Mouse (Mus musculus) heart, postnatal 0 days (tissue): ENCODE data around the gene Ptprn2. TPM values are rescaled to one million over a fixed set of nuclear protein-coding genes. Genes with fewer than 3 reads are reported as not detected.

ENCODE experiments used
- ATAC-seq: fragments of 200-750 bp; cut with Nextera tagmentation; 2 replicates; pipeline ENCODE4 v1.8.0; 2017; ENCODE audit warnings: low read depth, moderate number of reproducible peaks, moderate library complexity; ENCODE audit not compliant: insufficient read depth
- DNase-seq: peaks from one replicate; pipeline ENCODE4 v3.0.0-alpha.2; 2016; ENCODE audit warnings: low spot score
- H3K27ac ChIP-seq: fragments of 300-500 bp; sonication (generic); 2 replicates; pipeline ENCODE4 v1.5.1; 2014; ENCODE audit warnings: low read depth, mild to moderate bottlenecking
- H3K27me3 ChIP-seq: fragments of 300-500 bp; sonication (generic); 2 replicates; pipeline ENCODE4 v1.6.1; 2014; ENCODE audit warnings: low read length, mixed read lengths; ENCODE audit not compliant: control insufficient read depth, insufficient read depth
- H3K36me3 ChIP-seq: fragments of 300-500 bp; sonication (generic); replicated peaks from 2 replicates; pipeline ENCODE4 v1.6.1; 2014; ENCODE audit warnings: low read length, mixed read lengths; ENCODE audit not compliant: control insufficient read depth, insufficient read depth
- H3K4me1 ChIP-seq: fragments of 300-500 bp; sonication (generic); 2 replicates; pipeline ENCODE4 v1.6.1; 2014; ENCODE audit warnings: antibody characterized with exemption; ENCODE audit not compliant: control insufficient read depth, insufficient read depth
- H3K4me2 ChIP-seq: fragments of 300-500 bp; sonication (generic); 2 replicates; pipeline ENCODE4 v1.6.1; 2014; ENCODE audit warnings: low read depth, mild to moderate bottlenecking, low read length, moderate library complexity
- H3K4me3 ChIP-seq: fragments of 300-500 bp; sonication (generic); 2 replicates; pipeline ENCODE4 v1.5.1; 2014; ENCODE audit warnings: low read depth, low read length
- H3K9ac ChIP-seq: fragments of 300-500 bp; sonication (generic); replicated peaks from 2 replicates; pipeline ENCODE4 v1.6.1; 2014; ENCODE audit warnings: low read depth, low read length, mixed read lengths
- H3K9me3 ChIP-seq: fragments of 300-500 bp; sonication (generic); replicated peaks from 2 replicates; pipeline ENCODE4 v1.6.1; 2016; ENCODE audit warnings: low read length; ENCODE audit not compliant: control insufficient read depth
- CTCF ChIP-seq: IDR thresholded peaks from 2 replicates; pipeline ENCODE4 v1.5.1; 2016; ENCODE audit warnings: antibody characterized with exemption, control low read depth, low read depth
- EP300 ChIP-seq: IDR thresholded peaks from 2 replicates; pipeline ENCODE4 v1.6.1; 2016; ENCODE audit warnings: antibody characterized with exemption, low read depth
- WGBS: fragments of 180-500 bp; shearing (Covaris S2); extraction: QIAGEN DNeasy Blood & Tissue Kit; methylation state at CpG from one replicate; pipeline ENCODE4 v1.1.7; 2014; 5-methylcytosine and 5-hydroxymethylcytosine counted together
- polyA plus RNA-seq: library from polyadenylated mRNA; unstranded; fragments of >200 nt; fragmentation: Nextera tagmentation; extraction: Ambion mirVana; gene quantifications from 2 replicates; pipeline ENCODE4 v1.2.1, GENCODE M21; 2015
- total RNA-seq: library from RNA; depleted of rRNA; stranded (reverse); fragments of >200 nt; gene quantifications from 2 replicates; pipeline ENCODE4 v1.2.3, GENCODE M21; 2014; ENCODE audit warnings: low replicate concordance

Gene Ptprn2
- total and polyA plus RNA-seq, 2 experiments from 2014 or later, result not detected

DNA sequence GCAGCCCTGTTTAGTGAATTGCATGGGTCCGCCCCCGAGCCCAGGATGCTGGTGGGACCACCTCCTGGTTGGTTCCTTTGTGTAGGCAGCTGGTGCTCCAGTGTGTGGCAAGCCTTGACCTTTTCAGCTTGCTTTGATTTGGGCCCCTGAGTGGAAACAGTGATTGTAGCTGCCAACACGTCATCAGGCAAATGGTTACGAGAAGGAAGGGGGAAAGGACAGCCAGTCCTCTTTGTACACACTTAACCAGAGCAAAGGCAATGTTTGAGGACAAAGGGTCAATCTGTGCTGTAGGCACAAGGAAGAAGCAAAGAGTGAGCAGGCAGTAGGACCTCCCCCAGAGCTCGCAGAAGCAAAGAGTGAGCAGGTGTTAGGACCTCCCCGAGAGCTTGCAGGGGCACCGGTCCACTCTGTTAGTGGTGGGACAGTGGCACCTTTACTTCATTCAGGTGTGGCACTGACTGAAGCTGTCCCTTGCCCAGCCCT, 286.6 kb downstream of the Ptprn2 start:
- no peaks in the 10 kb centered on the region for H3K36me3 ChIP-seq
- H3K4me2 ChIP-seq, result no peak overlapping the region
- H3K4me1 ChIP-seq, result no peaks in the 10 kb centered on the region
- no peak for TF ChIP-seq CTCF
- TF ChIP-seq EP300, result no peak
- no peaks in the 10 kb centered on the region for H3K27me3 ChIP-seq
- no peak overlapping the region for H3K9ac ChIP-seq
- H3K27ac ChIP-seq, result no peak overlapping the region
- DNase-seq (peak; percentile 53), ATAC-seq (peak; percentile 61)
- WGBS, result 28% methylated on average over 7 of the region's 7 CpGs
- no peak overlapping the region for H3K4me3 ChIP-seq
- H3K9me3 ChIP-seq, result no peaks in the 10 kb centered on the region

DNA sequence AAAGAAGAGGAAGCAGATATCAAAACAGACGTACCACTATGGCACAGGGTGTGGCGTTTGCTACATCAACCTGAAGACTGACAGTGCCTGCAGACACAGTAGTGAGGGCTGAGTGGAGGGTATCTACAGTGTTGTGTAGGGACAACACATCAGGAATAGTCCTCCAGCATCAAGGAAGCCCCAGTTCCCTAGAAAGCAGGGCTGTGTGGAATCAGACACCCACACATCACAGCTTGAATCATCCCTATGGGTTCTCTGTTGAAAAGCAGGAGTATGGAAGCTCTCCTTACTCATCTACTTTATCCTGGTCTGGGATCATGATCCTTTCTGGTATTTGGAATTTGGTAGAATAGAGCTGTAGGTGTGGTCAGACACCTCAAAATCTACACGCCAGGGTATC, 287.8 kb downstream of the Ptprn2 start:
- ATAC-seq, result no peak

DNA sequence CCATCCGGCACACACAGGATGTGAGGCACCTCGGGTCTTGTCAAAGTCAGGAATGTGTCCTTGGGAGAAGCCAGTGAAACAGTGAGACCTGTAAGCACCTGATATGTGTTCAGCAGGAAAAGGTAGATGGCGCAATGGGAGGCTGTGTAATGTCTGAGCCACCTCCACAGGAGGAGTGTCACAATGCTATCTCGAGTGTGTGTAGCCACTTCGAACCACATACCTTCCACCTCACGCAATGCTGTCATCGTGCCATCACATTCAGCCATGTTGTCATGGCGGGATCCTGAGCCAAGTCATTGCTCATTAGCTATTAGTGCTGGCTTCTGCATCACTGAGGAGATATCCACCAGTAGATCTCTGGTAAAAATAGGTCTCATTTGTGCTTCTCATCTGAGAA, 290.9 kb downstream of the Ptprn2 start:
- Histone ChIP-seq H3K36me3 (no peaks in the 10 kb centered on the region), H3K27ac (no peak overlapping the region), H3K27me3 (no peaks in the 10 kb centered on the region), H3K4me3 (no peak overlapping the region), H3K4me1 (no peaks in the 10 kb centered on the region), H3K9ac (no peak overlapping the region), H3K9me3 (no peaks in the 10 kb centered on the region), H3K4me2 (no peak overlapping the region)
- 43% methylated on average over 8 of the region's 8 CpGs for WGBS
- ATAC-seq (peak; percentile 72), DNase-seq (peak; percentile 56)
- TF ChIP-seq EP300 (peak; percentile 79), CTCF (no peak)

More for the DNA sequence above, 287.8 kb downstream of the Ptprn2 start:
- Histone ChIP-seq H3K4me3 (no peak overlapping the region), H3K9me3 (no peaks in the 10 kb centered on the region), H3K4me2 (no peak overlapping the region), H3K9ac (no peak overlapping the region), H3K36me3 (no peaks in the 10 kb centered on the region), H3K27ac (no peak overlapping the region), H3K27me3 (no peaks in the 10 kb centered on the region), H3K4me1 (no peaks in the 10 kb centered on the region)
- 78% methylated on average over 3 of the region's 3 CpGs for WGBS
- TF ChIP-seq CTCF (no peak), EP300 (no peak)
- DNase-seq, result no peak

DNA sequence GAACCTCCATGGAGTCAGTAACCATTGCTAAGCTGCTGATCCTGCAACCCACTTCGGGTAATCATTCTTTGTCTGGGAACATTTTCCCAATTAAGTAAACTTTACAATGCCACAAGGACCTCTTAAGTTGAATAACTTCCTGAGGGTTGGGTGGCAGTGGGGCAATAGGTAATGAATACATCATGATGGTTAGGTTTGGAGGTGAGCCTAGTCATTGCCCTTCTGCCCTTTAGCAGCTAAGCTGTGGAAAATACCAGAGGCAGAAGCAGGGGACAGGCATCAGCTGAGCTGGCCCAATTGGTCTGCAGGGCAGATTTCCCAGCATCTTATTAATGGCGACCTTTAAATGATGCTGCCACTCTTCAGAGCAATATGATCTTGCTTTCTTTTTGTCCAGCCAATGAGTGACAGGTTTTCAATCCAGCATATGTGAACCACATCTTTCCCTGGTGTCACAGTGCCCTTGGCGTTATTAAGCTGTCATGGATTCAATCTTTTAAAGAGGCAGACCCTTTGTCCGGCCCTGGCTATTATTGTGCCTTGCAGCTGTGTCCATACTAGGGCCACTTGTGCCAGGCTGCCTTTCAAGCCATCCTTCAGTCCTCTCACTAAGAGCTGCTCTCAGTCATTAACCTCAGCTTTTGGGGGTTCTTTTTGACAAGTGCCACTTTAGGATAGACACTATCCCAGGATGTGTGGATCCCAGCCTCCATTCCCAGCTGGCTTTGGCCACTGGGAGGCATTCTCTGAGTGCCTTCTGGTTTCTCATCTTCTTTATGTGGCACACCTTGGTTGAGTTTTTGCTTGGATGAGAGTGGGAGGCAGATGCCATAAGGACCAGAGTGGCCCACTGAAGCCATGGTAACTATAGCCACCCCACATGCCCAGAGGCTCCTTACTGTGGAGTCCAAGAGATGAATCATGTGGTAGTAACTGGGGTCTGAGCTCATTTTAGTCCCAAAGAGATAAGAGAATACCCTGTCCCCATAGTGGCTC, 292.9 kb downstream of the Ptprn2 start:
- no peak overlapping the region for H3K27ac ChIP-seq
- H3K4me3 ChIP-seq, result no peak overlapping the region
- no peaks in the 10 kb centered on the region for H3K36me3 ChIP-seq
- TF ChIP-seq EP300 (no peak), CTCF (no peak)
- 67% methylated on average over 4 of the region's 4 CpGs for WGBS
- ATAC-seq (no peak), DNase-seq (no peak)
- no peak overlapping the region for H3K9ac ChIP-seq
- H3K4me2 ChIP-seq, result no peak overlapping the region
- H3K27me3 ChIP-seq, result no peaks in the 10 kb centered on the region
- no peaks in the 10 kb centered on the region for H3K9me3 ChIP-seq
- H3K4me1 ChIP-seq, result no peaks in the 10 kb centered on the region

DNA sequence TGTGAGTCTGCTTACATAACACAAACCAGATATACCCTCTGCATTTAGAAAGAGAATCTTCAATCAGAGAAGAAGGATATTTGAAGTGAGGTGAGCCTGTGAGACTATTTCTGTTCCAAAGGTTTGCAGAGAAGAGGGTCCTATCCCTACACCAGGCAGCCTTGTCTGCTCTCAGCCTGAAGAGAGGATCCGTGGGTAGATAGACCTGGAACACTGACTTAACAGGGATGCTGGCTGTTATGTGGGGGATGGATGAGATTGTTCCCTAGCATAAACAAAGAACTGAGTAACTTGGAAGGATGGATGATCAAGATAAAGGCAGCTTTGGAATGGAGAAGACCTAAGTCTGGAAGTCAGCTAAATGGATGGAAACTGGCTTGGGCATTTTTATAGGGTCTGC, 294.9 kb downstream of the Ptprn2 start:
- H3K4me2 ChIP-seq, result no peak overlapping the region
- TF ChIP-seq CTCF (no peak), EP300 (no peak)
- H3K9ac ChIP-seq, result no peak overlapping the region
- 81% methylated on average over 1 of the region's 1 CpGs for WGBS
- no peaks in the 10 kb centered on the region for H3K36me3 ChIP-seq
- H3K4me1 ChIP-seq, result no peaks in the 10 kb centered on the region
- ATAC-seq (no peak), DNase-seq (no peak)
- no peak overlapping the region for H3K4me3 ChIP-seq
- H3K9me3 ChIP-seq, result no peaks in the 10 kb centered on the region
- H3K27ac ChIP-seq, result no peak overlapping the region
- H3K27me3 ChIP-seq, result no peaks in the 10 kb centered on the region
